Mouse (Mus musculus) left cerebral cortex, postnatal 14 days (tissue): ENCODE results near the gene Stau1. TPM values are rescaled to one million over a fixed set of nuclear protein-coding genes. Genes with fewer than 3 reads are reported as not detected.

ENCODE experiments used
- DNase-seq, 2 experiments: peaks; one replicate each; pipeline ENCODE4 v3.0.0; 2021 to 2022; ENCODE audit warnings: low spot score in 2 of 2, mixed read lengths in 1 of 2
- intact Hi-C: fragments of 180-260 bp; cut with DNase I; formaldehyde crosslinking; loops from one replicate; pipeline ENCODE4 v1.15.1; 2025
- total RNA-seq, 2 experiments: library from RNA; stranded (reverse); gene quantifications; 2 replicates each; pipeline ENCODE4 v1.2.3; 2021

The Stau1 gene
- total RNA-seq, 2 experiments from 2014 or later, result 63.1 to 68.6 TPM

DNA sequence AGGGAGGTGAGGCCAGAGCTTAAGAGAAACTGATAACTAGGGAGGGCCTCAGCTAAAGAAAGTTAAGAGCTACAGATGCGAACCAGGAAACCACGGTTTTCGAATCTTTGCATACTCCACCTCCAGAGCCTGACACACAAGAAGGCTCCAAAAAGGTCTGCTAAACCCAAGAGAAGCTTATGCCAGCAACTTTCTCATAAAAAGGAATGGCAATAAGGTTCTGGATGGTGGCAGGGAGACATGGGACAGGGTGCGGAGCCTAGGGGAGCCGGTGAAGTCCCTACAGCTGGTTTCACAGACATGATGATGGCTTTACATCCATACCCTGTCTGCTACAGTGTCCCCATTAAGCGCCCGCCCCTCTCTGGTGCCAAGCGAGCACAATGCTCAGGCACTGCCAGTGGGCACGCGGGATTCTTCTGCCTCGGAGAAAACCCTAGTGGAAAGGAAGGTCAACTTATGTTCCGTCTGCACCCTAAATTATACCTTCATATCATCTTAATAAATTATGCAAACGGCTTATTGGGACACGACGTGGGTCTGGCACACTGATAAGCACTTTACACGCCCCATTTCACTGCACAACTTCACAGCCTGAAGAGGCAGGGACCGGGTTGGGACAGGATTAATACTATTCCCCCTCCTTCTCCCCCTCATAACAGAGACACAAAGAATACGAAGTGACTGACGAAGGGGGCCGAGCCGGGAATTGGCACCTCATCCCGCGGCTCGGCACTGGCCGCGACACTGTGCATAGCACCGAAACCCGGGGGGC is 891 bp downstream of the Stau1 start:
- intact Hi-C loops, result no loop called here
- DNase-seq, result no peak

DNA sequence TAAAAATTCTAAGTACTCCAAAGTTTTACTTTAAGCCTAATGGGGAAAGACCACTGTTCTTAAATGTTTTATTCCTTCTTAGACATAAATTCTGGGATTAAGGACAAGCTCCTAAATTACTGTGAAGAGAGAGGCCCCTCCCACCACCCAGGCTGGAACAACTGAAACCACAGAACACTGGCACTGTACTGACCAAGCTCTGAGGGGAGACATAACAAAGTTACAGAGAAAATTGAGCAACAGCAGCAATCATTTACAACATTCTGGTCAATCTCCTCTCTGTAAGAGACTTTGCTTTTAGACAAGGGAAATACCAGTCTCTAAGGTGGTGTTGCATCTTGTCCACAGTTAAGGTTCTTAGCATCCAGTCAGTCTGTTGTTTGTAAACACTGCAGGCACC is 4.2 kb downstream of the Stau1 start:
- intact Hi-C loops, result no loop called here
- no peak for DNase-seq

DNA sequence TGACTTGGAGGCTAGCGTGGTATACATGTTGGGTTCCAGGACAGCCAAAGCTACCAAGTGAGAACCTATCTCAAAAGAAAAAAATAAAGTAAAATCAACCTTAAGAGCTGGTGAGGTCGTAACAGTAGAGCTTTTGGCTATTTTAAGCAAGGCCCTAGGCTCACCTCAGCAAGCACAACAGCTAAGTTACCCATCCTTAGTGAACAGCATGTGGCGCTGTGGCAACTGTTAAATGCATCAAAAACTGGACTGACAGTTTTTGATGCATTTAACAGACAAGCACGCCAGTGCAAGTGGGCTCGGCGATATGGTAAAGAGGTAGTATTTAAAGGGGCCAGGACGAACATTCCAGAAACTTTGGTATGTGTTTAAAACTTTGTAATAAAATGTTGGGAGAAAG is 5.2 kb downstream of the Stau1 start:
- no peak for DNase-seq
- intact Hi-C loops, result no loop called here

DNA sequence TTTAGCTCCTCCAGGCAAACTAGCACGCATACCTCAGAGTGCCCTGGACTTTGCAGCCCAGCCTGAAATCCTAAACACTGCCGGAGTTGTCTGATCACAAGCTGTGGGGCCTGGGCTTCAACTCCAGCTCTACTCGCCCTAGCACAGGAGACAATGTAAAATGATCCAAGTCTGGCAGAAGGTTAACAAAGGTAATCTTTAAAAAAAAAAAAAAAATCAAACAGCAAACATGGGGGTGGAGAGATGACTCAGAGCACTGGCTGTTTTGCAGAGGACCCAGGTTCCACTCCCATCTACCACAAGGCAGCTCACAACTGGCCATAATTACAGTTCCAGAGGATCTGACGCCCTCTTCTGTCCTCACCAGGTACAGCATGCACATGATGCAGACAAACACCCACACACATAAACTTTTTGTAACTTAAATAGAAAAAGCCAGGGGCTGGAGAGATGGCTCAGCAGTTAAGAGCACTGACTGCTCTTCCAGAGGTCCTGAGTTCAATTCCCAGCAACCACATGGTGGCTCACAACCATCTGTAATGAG is 12.7 kb downstream of the Stau1 start:
- DNase-seq, result no peak
- intact Hi-C loops, result no loop called here

DNA sequence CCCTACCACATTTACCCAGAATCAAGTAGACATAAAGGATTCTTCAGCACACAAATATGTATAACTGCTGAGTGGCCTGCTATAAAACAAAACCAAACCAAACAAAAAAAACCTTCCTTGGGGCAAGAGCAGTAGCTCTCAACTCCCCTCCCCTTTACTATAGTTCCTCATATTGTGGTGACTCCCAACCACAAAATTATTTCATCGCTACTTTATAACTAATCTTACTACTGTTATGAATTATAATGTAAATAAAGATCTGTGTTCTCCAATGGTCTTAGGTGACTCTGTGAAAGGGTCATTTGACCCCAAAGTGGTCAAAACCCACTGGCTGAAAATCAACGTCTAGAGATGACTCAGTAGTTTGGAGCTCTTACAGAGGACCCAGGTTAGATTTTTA is 15.9 kb downstream of the Stau1 start:
- DNase-seq, result no peak
- intact Hi-C loops, result no loop called here

DNA sequence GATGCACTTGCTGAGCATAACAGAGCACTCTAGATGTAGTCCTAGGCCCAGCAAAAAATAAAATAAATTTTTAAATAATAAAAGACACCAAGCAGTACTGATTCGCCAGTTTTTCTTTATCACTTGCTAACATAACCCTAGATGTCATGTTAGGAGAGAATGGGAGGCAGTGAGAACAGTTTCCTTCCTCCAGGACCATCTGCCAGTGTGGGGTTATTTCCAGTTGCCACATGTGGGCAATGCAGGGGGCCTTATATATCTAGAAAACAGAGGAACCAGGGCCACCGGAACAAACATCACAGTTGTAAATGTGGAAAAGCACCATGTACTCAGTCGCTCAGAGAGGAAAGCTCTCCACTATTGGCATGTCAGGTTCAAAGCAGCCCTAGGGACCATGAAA is 18.6 kb downstream of the Stau1 start:
- intact Hi-C loops, result no loop called here
- no peak for DNase-seq

DNA sequence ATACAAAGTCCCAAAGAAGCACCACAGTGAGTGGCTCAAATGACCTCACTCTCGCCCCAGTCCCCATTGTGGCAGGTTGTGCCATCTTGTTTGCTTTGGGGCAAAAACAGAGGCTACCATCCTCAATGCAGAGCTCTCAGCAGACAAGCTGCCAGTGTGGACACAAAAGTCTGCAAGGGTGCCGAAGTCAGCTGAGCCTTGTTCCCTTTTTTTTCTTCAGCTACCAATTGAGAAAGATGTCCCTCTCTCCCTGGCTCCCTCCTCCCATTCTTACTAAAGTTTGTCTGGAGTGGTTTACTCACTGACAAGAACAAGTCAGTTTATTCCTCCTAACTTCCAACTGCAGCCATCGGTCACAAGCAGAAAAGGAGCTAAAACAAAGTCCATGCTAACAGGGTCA is 19.7 kb downstream of the Stau1 start:
- no peak for DNase-seq

DNA sequence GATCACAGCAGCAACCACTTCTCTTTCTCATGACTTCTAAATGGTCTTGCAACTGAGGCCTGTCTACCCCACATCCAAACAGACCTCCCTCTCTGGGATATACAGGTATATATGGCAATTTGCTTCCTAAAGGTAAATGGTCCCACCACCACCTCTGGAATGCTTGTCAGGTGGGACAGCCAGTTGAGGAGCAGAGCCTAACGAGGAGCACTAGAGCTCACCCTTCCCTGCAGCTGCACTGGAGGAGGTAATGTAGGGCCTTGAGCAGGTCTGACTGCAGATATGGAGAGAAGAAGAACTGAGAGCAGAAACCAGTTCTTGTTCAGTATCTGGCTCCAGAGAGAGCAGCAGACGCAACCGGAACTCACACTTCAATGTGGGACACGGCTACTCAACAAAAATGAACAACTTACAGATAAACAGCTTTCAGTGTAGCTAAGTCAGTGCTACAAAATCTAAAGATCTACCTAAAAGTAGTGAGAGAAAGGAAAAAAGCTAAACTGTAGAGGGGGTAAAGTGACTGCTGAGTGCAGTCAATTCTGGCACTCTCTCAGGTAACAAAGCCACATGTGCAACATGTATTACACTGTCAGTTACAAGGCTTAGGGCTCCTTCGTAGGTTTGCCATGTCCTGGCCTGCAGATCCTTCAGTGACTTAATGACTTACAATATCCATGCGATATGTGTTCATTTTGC is 21.8 kb downstream of the Stau1 start:
- intact Hi-C loops, result no loop called here
- DNase-seq, result no peak

More for the DNA sequence above, 19.7 kb downstream of the Stau1 start:
- intact Hi-C loops, result no loop called here

DNA sequence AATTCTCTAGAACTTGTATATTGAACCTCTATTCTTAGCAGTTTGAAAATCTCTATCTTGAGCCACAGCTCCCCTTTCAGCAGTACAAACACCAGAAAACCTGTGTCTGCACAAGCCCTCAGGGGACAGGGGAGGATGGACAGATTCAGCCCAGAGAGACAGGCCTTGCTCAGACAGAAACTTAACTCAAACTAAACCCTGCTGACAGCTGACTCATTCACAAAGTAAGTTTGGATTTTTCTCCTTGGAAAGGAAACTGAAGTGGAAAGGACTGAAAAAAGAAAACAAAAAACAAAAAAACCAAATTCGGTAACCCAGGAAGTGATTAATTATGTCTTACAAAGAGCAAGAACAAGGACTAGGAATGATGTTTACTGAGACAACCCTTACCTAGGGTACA is 22.9 kb downstream of the Stau1 start:
- intact Hi-C loops, result no loop called here

DNA sequence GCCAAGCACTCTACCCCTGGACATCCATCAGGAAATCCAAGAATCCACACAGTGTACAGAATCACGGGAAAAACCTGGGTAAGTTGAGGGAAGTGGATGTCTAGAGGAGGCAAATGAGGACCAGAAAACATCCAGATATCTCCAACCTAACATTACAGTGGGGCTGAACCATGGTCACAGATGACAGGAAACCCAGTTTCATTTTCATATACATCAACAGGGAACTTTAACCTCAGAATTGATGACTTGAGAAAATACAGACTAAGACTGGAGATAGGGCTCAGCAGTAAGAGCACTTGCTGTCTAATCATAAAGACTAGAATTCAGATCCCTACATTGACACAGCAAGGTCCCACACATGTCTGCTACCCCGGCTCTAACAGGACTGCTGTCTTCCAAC is 31.3 kb downstream of the Stau1 start:
- intact Hi-C loops, result no loop called here
- no peak for DNase-seq

More for the DNA sequence above, 22.9 kb downstream of the Stau1 start:
- no peak for DNase-seq

DNA sequence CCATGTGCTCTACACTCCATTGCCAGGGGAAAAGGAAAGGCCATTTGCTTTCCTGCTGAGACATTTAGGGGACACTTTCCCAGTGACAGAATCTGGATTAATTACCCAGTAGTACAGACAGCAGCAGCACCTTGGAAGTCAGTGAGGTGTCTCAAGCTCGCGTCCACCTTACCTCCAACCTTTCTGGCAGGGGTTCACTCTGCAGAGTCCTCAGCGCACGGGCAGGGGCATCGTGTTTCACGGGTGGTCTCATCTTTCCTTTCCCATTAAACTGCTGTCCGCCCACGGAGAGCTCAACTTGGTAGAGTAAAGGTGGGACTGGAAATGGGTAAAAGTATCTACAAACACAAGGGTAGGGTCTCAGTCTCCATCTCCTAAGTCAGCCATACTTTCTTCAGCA is 32.8 kb downstream of the Stau1 start:
- intact Hi-C loops, result no loop called here
- no peak for DNase-seq

DNA sequence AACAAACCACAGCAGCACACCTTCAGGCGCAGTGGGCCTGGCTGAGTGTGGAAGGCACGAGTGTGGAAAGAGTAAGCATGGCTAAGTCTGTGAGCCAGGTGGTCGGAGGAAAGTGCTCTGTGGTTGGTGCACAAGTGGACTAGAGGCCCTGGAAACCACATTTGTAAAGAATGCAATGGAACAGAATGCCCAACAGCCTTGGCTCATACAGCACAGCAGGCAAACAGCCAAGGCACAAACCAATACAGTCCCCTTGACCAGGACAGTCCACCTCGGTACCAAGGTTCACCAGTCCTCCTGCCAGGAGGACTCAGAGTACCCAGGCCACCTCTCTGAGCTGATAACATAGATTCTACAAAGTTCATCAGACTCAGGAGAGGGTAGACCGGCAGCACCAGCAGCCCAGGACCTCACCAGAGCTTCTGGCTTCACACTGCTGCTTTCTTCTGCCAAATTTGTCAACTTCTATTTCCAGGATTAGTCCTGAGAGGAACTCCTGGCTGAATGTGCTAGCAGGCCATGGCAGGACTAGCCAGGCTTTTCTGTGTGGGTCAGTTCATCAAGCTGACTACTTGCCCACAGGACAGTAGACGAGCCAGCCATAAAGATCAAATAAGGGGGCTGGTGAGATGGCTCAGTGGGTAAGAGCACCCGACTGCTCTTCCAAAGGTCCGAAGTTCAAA is 35.3 kb downstream of the Stau1 start:
- intact Hi-C loops, result no loop called here

DNA sequence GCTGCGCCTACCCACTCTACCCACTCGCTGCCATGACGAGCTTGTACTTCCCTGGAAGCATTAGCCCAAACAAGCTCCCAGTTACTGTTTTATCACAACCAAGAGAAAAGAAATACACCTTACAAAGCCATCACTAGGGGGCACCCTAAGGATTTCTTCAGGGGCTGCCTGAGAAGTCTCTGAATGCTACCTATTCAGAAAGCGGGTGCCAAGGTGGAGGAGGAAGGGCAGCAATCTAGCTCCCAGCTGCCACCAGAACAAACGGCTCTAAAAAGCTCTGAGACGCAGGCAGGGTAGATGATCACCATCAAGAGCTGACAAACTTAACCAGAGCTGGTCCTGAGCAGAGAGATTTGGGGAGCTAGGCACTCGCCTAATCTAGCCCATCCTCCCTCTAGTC is 39.3 kb downstream of the Stau1 start:
- intact Hi-C loops, result loop anchor here (2.0 kb wide), 1 partner anchor 48 kb away; no protein-coding TSS in a partner anchor
- DNase-seq, result peak; percentile 77 to 82

More for the DNA sequence above, 35.3 kb downstream of the Stau1 start:
- DNase-seq, result no peak

DNA sequence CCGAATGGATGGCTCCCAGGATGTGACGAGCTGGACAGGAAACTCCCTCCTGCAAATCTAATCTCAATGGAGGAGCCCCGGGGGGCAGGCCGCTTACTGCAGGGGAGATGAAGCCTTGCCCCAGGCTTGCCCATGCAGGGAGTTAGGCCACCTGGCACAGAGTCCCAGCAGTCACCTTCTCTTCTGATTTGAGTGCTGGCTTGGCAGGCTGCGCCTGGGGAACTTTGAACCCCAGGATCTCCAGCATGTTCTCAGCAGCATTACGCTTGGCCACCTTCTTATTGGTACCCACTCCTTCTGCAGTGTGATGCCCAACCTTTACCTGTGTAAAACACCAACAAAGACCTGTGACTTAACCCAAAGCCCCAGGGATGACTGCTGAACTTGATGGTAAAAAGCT is 43.9 kb downstream of the Stau1 start:
- no peak for DNase-seq
- intact Hi-C loops, result no loop called here

DNA sequence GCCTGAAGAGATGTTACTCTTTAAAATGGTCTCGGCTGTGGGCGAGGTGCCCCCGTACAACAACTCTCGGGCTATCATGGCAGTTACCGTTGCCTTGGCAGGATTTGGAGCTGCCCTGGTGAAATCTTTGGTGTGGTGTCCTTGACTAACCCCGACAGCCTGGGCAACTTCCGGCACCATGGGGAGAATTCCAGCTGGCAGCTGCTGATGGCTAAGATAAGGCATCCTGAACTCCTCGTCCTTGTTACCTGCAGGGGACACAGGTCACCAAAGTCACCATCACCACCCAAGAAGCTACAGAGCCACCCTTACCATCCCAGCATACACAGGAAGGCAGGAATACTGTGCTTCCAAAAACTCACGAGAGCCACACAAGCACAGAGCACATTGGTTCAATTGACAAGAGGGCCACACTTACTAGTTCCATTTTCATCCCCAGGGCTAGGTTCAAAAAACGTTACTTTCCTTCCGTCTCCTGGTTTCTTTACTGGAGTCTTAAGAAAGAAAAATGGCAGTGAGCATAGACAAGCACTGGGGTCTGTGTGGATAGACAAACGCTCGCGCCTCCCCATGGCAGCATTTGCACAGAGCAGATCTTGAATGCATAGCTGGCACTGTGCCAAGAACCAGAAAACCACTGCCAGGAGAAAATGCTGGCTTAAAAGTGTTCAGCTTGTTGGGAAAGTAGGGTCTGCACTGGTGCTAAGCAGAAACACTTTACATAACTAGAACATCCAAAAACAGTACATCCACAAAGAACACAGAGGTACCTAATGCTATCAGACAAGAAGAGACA is 45.0 kb downstream of the Stau1 start:
- DNase-seq, result peak; percentile 54 to 67
- intact Hi-C loops, result no loop called here

DNA sequence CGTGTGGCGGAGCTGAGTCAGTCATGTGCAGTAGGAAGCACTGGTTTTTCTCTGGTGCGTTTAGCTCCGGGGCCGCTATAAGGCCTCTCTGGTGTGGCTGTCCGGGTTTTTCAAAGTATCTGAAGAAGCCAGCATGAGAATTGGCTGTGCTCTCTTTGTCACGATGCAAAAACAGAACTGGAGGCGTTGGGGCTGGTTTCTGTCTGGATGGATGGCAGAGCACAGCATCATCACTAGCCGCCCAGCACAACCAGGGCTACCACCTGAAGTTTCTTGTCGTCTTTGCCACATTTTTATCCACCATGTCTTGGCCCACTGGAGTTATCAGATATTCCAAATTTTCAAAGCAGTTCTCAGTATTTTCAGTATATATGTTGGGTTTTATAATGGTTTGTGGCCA is 47.2 kb downstream of the Stau1 start:
- no peak for DNase-seq
- intact Hi-C loops, result no loop called here

DNA sequence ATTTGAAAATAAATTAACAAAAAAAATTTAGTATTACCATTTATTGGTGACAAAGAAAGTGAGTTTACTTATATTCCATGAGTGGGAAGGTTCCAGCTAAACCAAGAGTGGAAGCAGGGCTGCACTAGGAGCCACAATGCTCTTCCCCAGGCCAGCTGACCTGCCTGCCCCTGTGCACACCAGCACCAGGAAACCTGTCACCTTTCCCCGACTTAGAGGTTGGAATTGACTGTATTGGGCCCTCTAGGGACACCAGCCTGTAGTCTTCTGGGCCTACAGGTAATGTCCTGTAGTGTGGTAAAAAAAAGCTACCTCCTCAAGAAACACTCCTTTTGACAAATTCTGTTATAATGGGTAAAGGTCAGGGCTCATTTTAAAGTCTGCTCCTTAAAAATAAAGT is 47.9 kb downstream of the Stau1 start:
- DNase-seq, result no peak
- intact Hi-C loops, result no loop called here

DNA sequence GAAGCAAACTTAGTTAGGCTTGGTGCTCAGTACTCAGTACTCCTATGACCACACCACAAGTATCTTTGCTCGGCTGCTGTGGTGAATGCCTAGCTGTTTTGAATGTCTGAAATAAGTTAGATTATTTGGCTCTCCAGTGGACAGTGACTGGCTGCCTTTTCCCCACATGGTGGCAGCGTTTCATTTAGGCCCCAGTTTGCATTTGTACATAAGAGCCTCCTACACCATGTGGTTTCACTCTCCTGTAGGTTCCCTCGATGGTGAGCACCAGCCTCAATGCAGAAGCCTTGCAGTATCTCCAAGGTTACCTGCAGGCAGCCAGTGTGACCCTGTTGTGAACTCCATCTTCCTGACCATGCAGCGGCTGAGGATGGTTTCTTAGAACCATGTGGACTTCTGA is 50.6 kb downstream of the Stau1 start:
- intact Hi-C loops, result no loop called here

DNA sequence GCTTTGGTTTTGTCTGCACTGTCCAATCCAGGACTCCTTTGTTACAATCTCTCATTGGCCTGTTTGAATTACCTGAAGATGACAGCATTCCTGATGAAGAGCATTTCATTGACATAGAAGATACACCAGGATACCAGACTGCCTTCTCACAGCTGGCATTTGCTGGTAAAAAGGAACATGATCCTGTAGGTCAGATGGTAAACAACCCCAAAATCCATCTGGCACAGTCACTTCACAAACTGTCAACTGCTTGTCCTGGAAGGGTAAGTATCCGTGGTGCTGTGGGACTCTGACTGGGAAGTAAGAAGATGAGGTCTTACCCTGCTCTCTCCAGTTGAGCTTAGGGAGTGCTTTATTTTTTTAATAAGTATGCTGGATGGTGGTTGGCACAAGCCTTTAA is 51.8 kb downstream of the Stau1 start:
- intact Hi-C loops, result no loop called here
- DNase-seq, result no peak

More for the DNA sequence above, 50.6 kb downstream of the Stau1 start:
- no peak for DNase-seq
